Mouse (Mus musculus) spleen, adult 2 months (tissue): ENCODE results near the gene Exoc4.

Experiments used
- CTCF ChIP-seq: fragments of 200-500 bp; IDR thresholded peaks from 2 replicates; pipeline ENCODE4 v1.5.1; 2011; ENCODE audit warnings: mild to moderate bottlenecking, inconsistent platforms; ENCODE audit not compliant: insufficient read depth, insufficient read length, insufficient replicate concordance; ENCODE audit errors: extremely low read depth
- POLR2A ChIP-seq: fragments of 200-500 bp; IDR thresholded peaks from 2 replicates; pipeline ENCODE4 v1.6.1; 2011; ENCODE audit warnings: low read depth, low read length, inconsistent platforms

GRCm38 (mm10) chr6:33899973-33900372 lies 651.1 kb downstream of the Exoc4 start:
- no peak for TF ChIP-seq POLR2A
- no peak for TF ChIP-seq CTCF
